Mouse (Mus musculus): Measurements from ENCODE around the gene U2af1l4. TPM values are rescaled to one million over a fixed set of nuclear protein-coding genes. Genes with fewer than 3 reads are reported as not detected.
A peak's percentile ranks its signal among the peaks of the same experiment; 100 is the strongest.

The U2af1l4 gene
- polyA plus RNA-seq, 1 experiment from 2014 or later: 96.7 TPM

DNA sequence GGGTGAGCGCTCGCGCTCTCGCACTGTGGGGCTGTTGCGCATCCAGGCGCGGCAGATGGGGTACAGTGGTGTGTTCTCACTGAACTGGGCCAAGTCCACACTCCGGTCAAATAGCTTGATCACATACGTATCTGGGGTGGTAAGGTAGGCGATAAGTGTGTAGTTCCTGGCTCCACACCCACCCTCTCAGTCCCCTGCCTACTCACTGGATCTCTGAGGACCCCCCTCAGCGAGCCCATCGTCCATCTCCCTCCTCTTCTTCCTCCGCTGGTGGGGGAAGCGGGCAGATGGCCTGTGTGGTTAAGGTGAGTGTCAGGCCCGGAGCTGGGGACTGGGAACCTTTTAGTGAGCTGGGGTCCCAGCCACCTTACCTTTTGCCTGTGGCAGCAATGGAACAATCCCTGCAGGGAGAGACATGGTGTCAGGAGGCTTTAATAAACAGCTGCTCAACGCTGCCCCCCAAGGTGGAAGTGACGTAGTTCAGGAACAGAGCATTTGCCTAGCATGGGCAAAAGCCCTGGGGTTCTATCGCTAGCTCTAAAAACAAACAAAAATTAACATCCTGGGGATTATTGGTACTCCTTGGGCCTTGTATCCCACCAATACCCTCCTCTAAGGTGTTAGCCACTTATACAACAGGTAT, 6.1 kb upstream of the U2af1l4 start:
- 94% methylated on average over 18 of the region's 18 CpGs for WGBS
- Histone ChIP-seq H3K27me3 (ENCODE audit: poor library complexity, severe bottlenecking) (peaks cover 11% of the 10 kb centered on the region; the same call in 1 of the 2 replicates), H3K27ac (no peak overlapping the region), H3K9me3 (no peaks in the 10 kb centered on the region), H3K4me1 (peaks cover 39% of the 10 kb centered on the region), H3K4me3 (no peak overlapping the region), H3K36me3 (replicated peaks) (peaks cover 40% of the 10 kb centered on the region)
- DNase-seq (ENCODE audit: extremely low spot score, low spot score): no peak

DNA sequence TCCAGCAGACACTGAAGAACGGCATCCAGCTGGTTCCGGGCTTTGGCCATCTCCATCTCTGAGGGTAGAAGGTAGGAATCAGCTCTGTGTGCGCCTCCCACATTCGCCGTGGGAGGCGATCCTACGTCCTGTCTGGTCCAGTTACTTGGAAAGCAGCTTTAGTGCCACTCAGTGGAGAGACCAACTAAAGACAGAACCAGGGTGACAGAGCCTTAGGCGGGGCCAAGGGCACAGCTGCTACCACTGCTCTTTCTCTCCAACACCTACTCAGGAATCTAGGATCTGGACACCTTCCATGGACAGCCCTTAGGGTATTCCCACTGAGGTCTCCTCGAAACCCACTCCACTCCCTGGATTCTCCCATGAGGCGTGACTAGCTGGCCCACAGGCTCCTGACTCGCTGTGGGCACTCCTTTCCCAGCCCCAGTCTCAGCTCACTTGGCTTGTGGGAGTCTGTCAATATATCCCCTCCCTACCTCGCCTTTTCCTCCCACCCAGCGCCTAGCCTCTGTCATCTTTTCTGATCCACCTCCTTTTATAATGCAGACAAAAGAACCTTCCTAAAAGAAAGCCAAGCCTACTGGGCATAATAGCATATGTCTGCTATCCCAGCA, 5.1 kb upstream of the U2af1l4 start:
- H3K4me1 ChIP-seq: peaks cover 37% of the 10 kb centered on the region
- 92% methylated on average over 13 of the region's 13 CpGs for WGBS
- H3K27ac ChIP-seq: no peak overlapping the region
- no peaks in the 10 kb centered on the region for H3K9me3 ChIP-seq
- peaks cover 40% of the 10 kb centered on the region for H3K36me3 ChIP-seq (replicated peaks)
- no peak for DNase-seq (ENCODE audit: extremely low spot score, low spot score)
- H3K4me3 ChIP-seq: peak overlapping the region; percentile 76
- peaks cover 11% of the 10 kb centered on the region; the same call in 1 of the 2 replicates for H3K27me3 ChIP-seq (ENCODE audit: poor library complexity, severe bottlenecking)

DNA sequence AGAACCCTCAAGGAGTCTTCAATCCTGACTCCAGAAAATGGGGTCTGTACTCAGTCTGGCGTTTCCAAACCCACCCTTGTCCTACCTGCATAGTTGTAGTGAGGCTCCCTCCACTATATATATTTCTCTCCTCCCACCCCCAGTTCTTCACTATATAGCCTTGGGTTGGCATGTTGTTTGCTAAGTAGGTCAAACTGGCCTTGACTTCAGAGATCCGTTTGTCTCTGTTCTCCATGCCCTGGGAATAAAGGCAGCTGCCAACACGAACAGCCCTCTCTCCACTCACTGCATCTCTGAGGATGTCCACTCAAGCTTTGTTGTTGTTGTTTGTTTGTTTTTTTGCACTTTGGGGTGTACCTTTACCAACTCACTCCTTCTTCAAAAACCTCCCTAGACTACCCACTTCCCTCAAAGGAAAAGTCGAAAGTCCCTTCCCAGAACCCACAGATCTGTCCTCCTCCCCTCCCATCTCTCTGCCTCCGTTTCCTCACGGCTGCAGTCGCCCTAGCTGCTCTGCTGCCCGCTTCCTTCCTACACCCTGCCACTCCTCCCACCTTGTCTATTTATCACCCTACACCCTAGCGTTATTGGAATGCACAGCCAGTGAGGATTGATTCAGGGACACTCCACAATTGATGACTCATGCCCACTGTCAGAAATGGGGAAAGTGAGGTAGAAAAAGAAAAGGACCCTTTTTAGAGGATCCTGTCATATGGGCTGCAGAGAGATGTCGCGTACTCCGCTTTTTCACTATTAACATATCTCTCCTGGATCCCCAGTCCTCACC, 4.3 kb upstream of the U2af1l4 start:
- peak overlapping the region; percentile 82 for H3K27ac ChIP-seq
- WGBS: 19% methylated on average over 12 of the region's 12 CpGs

DNA sequence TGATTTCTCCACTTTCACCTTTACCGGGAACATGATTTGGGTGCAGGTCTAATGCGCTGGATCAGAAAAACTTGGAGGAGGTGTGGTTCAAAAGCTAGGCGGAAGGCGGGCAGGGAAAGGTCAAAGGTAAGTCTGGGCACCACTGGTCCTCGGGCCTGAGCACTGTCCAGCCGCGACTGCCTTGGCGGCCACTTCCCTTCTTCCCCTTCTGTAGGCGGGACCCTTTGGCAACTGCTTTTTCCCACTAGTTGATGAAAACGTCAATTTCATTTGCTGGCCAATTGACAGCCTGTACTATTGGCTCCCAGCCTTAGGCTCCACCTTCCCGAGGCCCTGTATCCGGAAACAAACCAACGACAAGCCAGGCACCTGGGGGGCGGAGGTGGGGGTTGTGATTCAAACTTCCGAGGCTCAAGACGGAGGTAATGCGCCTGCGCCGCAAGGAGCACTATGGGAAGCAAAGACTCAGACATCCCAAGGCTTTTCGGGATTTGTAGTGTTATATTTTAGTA, 3.6 kb upstream of the U2af1l4 start, which contains the start of gene Lin37:
Gene Lin37 (minus strand): TSS at position 396 of the 512 bp plus-strand sequence.
- peaks cover 38% of the 10 kb centered on the region for H3K4me1 ChIP-seq
- peak; percentile 96 for DNase-seq (ENCODE audit: extremely low spot score, low spot score)
- peak within 1 kb of the TSS; percentile 82 for H3K27ac ChIP-seq
- WGBS: 0% methylated on average over 20 of the region's 20 CpGs
- peaks cover 37% of the 10 kb centered on the region for H3K36me3 ChIP-seq (replicated peaks)
- H3K9me3 ChIP-seq: no peaks in the 10 kb centered on the region
- H3K4me3 ChIP-seq: peak within 1 kb of the TSS; percentile 76
- H3K27me3 ChIP-seq (ENCODE audit: poor library complexity, severe bottlenecking): 0 out of 2 replicates have a peak, but pooled peaks cover under 1% of the 10 kb centered on the region

More for the DNA sequence above, 4.3 kb upstream of the U2af1l4 start:
- Histone ChIP-seq H3K36me3 (replicated peaks) (peaks cover 40% of the 10 kb centered on the region), H3K4me1 (peaks cover 33% of the 10 kb centered on the region), H3K9me3 (no peaks in the 10 kb centered on the region), H3K4me3 (peak overlapping the region; percentile 76), H3K27me3 (ENCODE audit: poor library complexity, severe bottlenecking) (peaks cover 7% of the 10 kb centered on the region; the same call in 1 of the 2 replicates)
- DNase-seq (ENCODE audit: extremely low spot score, low spot score): no peak

DNA sequence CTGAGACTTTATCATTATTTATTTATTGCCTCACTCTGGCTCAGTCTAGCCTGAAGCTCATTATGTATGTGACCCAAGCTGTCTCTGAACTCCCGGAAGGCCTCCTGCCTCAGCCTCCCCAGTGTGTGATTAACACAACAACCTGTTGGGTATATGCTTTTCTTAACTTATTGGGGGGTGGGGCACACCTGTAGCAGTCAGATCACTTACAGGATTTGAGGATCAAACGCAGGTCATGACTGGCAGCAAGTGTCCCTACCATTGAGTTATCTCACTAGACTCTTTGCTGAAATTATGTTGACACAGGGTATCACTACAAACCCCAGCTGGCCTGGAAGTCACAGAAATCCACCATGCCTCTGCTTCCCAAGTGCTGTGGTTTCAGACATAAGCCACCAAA, 2.8 kb upstream of the U2af1l4 start:
- Histone ChIP-seq H3K4me3 (peak overlapping the region; percentile 76; the same call in 1 of the 2 replicates), H3K9me3 (no peaks in the 10 kb centered on the region), H3K27ac (peak overlapping the region; percentile 82; the same call in 1 of the 2 replicates), H3K27me3 (ENCODE audit: poor library complexity, severe bottlenecking) (no peaks in the 10 kb centered on the region), H3K4me1 (peaks cover 38% of the 10 kb centered on the region), H3K36me3 (replicated peaks) (peaks cover 37% of the 10 kb centered on the region)
- WGBS: 72% methylated on average over 2 of the region's 2 CpGs
- DNase-seq (ENCODE audit: extremely low spot score, low spot score): no peak

DNA sequence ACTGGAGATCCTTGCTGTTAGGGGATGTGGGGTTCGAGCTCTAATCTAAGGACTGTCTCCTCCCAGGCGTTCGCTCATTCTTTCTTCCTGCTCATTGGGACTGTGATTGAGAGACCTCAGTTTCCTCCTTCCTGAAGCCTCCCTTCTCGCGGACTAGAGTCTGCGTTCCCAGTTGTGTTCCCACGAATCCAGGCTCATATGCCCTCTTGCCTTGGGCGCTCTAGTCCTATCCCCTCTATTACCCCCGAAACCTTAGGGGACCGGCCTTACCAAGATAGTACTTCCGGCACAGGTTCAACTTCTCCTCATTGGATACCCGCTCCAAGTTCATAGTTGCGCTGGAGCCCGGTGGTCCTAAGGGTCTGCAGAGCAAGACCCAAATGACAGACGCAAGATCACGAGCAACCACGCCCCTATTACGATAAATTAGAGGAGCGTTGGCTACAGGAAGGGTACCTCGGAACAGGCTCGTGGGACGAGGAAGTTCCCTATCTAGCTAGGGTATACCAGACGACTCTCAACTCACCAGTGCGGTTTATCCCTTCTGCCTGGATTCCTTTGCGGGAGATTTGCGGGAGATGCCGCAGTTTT, 480 bp upstream of the U2af1l4 start:
- H3K27ac ChIP-seq: peak overlapping the region; percentile 91
- H3K4me3 ChIP-seq: peak overlapping the region; percentile 72
- no peaks in the 10 kb centered on the region for H3K9me3 ChIP-seq
- peaks cover 37% of the 10 kb centered on the region for H3K4me1 ChIP-seq
- H3K36me3 ChIP-seq (replicated peaks): peaks cover 37% of the 10 kb centered on the region
- H3K27me3 ChIP-seq (ENCODE audit: poor library complexity, severe bottlenecking): no peaks in the 10 kb centered on the region
- WGBS: 3% methylated on average over 27 of the region's 27 CpGs
- no peak for DNase-seq (ENCODE audit: extremely low spot score, low spot score)

DNA sequence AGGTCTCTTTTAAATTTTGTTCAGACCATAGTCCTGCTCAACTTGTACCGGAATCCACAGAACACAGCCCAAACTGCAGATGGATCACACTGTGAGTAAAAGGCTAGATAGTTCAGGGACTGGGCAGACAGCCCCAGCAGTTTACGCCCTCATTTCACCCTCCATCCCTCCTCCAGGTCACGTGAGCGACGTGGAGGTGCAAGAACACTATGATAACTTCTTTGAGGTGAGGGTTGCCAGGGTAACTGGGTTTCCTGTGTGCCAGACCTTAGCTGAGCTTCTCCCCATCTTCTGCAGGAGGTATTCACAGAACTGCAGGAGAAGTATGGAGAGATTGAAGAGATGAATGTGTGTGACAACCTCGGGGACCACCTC, 792 bp downstream of the U2af1l4 start:
- peak overlapping the region; percentile 72 for H3K4me3 ChIP-seq
- no peaks in the 10 kb centered on the region for H3K9me3 ChIP-seq
- peaks cover 45% of the 10 kb centered on the region for H3K36me3 ChIP-seq (replicated peaks)
- 26% methylated on average over 6 of the region's 6 CpGs for WGBS
- no peaks in the 10 kb centered on the region for H3K27me3 ChIP-seq (ENCODE audit: poor library complexity, severe bottlenecking)
- H3K4me1 ChIP-seq: peaks cover 25% of the 10 kb centered on the region
- H3K27ac ChIP-seq: peak overlapping the region; percentile 91
- no peak for DNase-seq (ENCODE audit: extremely low spot score, low spot score)

DNA sequence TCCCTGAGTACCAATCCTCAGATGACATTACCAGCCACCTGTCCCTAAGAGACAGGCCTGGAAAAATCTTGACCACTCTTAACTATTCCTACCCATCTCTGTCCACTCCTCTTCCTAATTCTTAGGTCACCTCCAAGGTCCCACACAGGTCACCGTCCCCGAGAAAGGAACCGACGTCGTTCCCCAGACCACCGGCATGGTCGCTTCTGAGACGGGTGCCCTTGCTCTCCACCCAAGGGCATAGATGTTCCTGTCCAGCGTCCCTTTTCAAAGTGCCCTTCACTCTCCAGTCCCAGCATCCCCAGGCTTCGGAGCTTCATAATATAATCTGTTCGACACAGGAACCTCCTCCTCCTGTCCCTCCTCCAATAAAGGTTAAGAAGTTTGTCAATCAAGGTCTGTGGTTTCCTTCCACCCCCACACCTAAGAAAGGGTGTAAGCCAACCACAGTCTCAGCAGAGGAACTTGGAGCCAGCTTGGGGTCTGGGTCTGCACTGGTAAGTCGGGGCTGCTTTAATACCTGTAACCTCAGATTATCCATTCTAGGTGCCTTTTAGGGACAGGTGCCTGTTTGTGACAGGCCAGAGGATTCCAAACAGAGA, 2.0 kb downstream of the U2af1l4 start, which contains the start of gene Igflr1:
Gene Igflr1 (plus strand): TSS at position 458 of the 602 bp plus-strand sequence.
- Histone ChIP-seq H3K9me3 (no peaks in the 10 kb centered on the region), H3K36me3 (replicated peaks) (peaks cover 56% of the 10 kb centered on the region), H3K27me3 (ENCODE audit: poor library complexity, severe bottlenecking) (no peaks in the 10 kb centered on the region), H3K27ac (no peak within 1 kb of the TSS), H3K4me3 (peak within 1 kb of the TSS; percentile 72), H3K4me1 (peaks cover 19% of the 10 kb centered on the region)
- WGBS: 95% methylated on average over 12 of the region's 12 CpGs
- DNase-seq (ENCODE audit: extremely low spot score, low spot score): no peak

DNA sequence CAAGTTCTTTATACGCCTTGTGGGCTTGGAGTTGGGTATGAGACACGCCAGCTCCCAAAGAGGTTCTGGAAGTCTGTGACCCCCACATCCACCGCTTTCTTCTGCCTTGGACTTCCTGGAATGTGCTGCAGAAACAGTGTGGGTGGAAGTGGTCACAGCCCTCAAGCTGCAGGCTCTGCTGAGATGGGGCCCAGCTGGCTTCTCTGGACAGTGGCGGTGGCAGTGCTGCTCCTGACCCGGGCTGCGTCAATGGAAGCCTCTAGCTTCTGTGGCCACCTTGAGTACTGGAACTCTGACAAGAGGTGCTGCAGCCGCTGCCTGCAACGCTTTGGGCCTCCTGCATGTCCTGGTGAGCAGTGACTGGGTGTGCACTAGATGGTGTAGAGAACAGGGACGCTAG, 2.9 kb downstream of the U2af1l4 start:
- H3K9me3 ChIP-seq: no peaks in the 10 kb centered on the region
- no peak overlapping the region for H3K4me3 ChIP-seq
- no peak for DNase-seq (ENCODE audit: extremely low spot score, low spot score)
- peaks cover 66% of the 10 kb centered on the region for H3K36me3 ChIP-seq (replicated peaks)
- 90% methylated on average over 9 of the region's 9 CpGs for WGBS
- no peaks in the 10 kb centered on the region for H3K27me3 ChIP-seq (ENCODE audit: poor library complexity, severe bottlenecking)
- peaks cover 17% of the 10 kb centered on the region for H3K4me1 ChIP-seq
- H3K27ac ChIP-seq: no peak overlapping the region

DNA sequence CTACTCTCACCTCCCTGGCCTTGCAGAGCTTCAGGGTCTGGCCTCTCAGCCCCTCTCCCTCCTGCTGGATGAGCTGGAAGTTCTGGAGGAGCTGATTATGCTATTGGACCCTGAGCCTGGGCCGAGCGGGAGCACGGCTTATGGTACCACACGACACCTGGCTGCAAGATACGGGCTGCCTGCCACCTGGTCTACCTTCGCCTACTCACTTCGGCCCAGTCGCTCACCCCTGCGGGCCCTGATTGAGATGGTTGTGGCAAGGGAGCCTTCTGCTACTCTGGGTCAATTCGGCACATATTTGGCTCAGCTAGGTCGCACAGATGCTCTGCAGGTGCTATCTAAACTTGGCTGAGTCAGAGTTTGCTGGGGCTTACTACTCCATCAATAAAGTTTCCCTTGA, 4.5 kb downstream of the U2af1l4 start:
- DNase-seq (ENCODE audit: extremely low spot score, low spot score): no peak
- 89% methylated on average over 11 of the region's 11 CpGs for WGBS
- Histone ChIP-seq H3K36me3 (replicated peaks) (peaks cover 81% of the 10 kb centered on the region), H3K4me3 (no peak overlapping the region), H3K9me3 (no peaks in the 10 kb centered on the region), H3K27ac (no peak overlapping the region), H3K4me1 (peaks cover 10% of the 10 kb centered on the region), H3K27me3 (ENCODE audit: poor library complexity, severe bottlenecking) (no peaks in the 10 kb centered on the region)

DNA sequence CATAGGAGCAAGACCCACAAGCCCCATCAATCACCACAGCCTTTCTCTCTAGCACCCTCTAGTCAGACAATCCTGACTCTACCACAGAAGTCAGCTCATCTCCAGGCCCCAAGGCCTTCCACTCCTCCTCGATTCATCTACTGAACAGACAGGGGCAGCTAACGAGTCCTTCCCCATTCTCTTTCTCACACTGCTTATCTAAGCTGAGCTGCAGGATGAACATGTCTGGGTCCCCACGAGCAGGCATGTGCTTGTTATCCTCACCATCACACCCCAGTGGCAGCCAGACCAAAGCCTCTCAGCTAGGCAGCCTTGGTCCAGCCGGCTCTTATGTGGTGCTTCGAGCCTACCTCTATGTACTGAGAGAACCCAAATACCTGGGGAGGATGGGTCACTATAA, 9.3 kb downstream of the U2af1l4 start:
- no peak overlapping the region for H3K27ac ChIP-seq
- H3K27me3 ChIP-seq (ENCODE audit: poor library complexity, severe bottlenecking): no peaks in the 10 kb centered on the region
- no peak for DNase-seq (ENCODE audit: extremely low spot score, low spot score)
- no peaks in the 10 kb centered on the region for H3K4me1 ChIP-seq
- H3K4me3 ChIP-seq: no peak overlapping the region
- WGBS: 91% methylated on average over 5 of the region's 5 CpGs
- no peaks in the 10 kb centered on the region for H3K9me3 ChIP-seq
- H3K36me3 ChIP-seq (replicated peaks): peaks cover 98% of the 10 kb centered on the region

DNA sequence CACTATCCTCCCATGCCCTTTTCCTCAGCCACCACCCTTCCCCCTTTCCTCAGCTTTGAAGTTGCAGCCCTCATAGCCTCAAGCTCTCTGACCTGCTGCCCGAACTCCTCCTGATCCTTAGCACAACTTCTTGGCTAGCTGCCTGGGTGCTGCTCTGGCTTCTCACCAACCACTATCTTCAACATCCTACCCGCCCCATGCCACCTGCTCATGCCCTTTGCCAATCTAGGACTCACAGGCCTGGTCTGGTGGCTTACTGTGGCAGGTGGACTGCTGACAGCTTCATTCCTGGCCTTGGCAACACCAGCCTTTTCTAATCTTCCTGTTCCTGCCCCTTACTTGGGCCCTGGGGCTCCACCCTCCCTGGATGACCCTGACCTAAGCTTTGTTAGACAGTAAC, 9.9 kb downstream of the U2af1l4 start:
- Histone ChIP-seq H3K36me3 (replicated peaks) (peaks cover 100% of the 10 kb centered on the region), H3K27me3 (ENCODE audit: poor library complexity, severe bottlenecking) (no peaks in the 10 kb centered on the region), H3K4me3 (no peak overlapping the region), H3K9me3 (no peaks in the 10 kb centered on the region), H3K27ac (no peak overlapping the region), H3K4me1 (no peaks in the 10 kb centered on the region)
- WGBS: 81% methylated on average over 2 of the region's 2 CpGs
- DNase-seq (ENCODE audit: extremely low spot score, low spot score): no peak
